ENCODE assay signal across 8 mouse cellular contexts in genomic region chr13:3037010-3037409, GRCm38 (mm10).
A peak's percentile ranks its signal among the peaks of the same experiment; 100 is the strongest.
DNase-seq lines count a peak whose midpoint lies in the region; ATAC-seq lines count a peak whose summit lies in the region.
"Not testable (repeated sequence)": the region's sequence is repeated elsewhere in the genome, so short reads cannot be mapped to it uniquely, and the experiment has no call there.

No protein-coding gene starts in this region.

- 29% methylated on average over 1 of the region's 1 CpGs for WGBS in midbrain, embryonic 10.5 days

- 0 out of 2 replicates have a peak, but pooled peaks have one; percentile 22 for ATAC-seq in granulocyte monocyte progenitor cell, adult 5-6 weeks (replicated peaks; ENCODE audit: poor library complexity, severe bottlenecking)

- peak; percentile 4 to 8 for DNase-seq in CD8-positive naive resting alpha-beta T cell, adult 2 months (ENCODE audit: low read depth in 2 of 2, low spot score in 2 of 2)
- DNase-seq in adrenal gland, adult 8-10 months = peak; percentile 1
- peak; percentile 5 for DNase-seq in induced T-regulatory cell, adult 2 months (ENCODE audit: low read depth)
- peak; percentile 1 to 4 for DNase-seq in left cerebral cortex, adult 8-10 months (ENCODE audit: low spot score in 2 of 2)
- peak; percentile 16 for DNase-seq in midbrain, embryonic 10.5 days (ENCODE audit: low spot score)
- DNase-seq in spleen, postnatal 10 days (ENCODE audit: low spot score in 2 of 2) = peak; percentile 17 to 26
- DNase-seq in urinary bladder, adult 18-20 months (ENCODE audit: low spot score in 2 of 2) = peak; percentile 3 to 12

- H3K4me3 ChIP-seq in midbrain, embryonic 10.5 days = not testable (repeated sequence)

- not testable (repeated sequence) for H3K36me3 ChIP-seq in midbrain, embryonic 10.5 days

- H3K27ac ChIP-seq in midbrain, embryonic 10.5 days (replicated peaks) = not testable (repeated sequence)

- peaks cover 11% of the 10 kb centered on the region for H3K9me3 ChIP-seq in midbrain, embryonic 10.5 days (replicated peaks)

- not testable (repeated sequence) for H3K4me1 ChIP-seq in midbrain, embryonic 10.5 days

- H3K27me3 ChIP-seq in midbrain, embryonic 10.5 days (ENCODE audit: low read depth, poor library complexity, severe bottlenecking) = not testable (repeated sequence)
